Mouse (Mus musculus): ENCODE results near the gene Myo1h. TPM values are rescaled to one million over a fixed set of nuclear protein-coding genes. Genes with fewer than 3 reads are reported as not detected.

Myo1h gene
- polyA plus RNA-seq, 1 experiment from 2014 or later: 0.40 TPM

DNA sequence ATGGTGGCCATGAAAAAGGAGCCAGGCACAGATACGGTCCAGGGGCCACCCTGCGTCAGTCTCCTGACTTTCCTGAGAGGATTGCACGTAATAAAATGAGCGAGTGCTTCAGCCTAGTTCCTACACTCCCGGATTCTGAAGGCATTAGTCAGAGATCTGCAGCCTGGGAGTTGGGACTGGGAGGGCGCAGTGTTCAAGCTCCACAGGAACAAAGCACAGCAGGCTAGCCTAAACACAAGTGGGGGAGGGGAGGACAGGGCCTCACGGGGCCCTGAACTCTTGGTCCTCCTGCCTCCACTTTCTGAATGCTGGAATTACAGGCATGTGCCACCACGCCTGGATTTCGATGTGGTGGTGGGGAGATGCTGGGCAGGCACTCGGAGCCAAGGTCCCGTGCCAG lies 83.6 kb downstream of the Myo1h start:
- in situ Hi-C loops (cut with MboI; ENCODE audit: low pct_unique_long_range_greater_than_20kb): no loop called here
- peak; percentile 93 for DNase-seq (ENCODE audit: low read depth, low spot score)
- POLR2A ChIA-PET: interaction anchor here (1.2 to 1.3 kb wide), 2 partner anchors 33 to 39 kb away, joined by 3 read pairs; no protein-coding TSS in a partner anchor
- CTCF ChIA-PET: interaction anchor here (1.2 to 1.5 kb wide), 2 partner anchors 9 to 11 kb away, joined by 3 to 5 read pairs; no protein-coding TSS in a partner anchor
- TF ChIP-seq CTCF (IDR thresholded peaks at IDR 0.05): no peak
- ATAC-seq: peak; percentile 48
- no peaks in the 10 kb centered on the region for H3K27me3 ChIP-seq

DNA sequence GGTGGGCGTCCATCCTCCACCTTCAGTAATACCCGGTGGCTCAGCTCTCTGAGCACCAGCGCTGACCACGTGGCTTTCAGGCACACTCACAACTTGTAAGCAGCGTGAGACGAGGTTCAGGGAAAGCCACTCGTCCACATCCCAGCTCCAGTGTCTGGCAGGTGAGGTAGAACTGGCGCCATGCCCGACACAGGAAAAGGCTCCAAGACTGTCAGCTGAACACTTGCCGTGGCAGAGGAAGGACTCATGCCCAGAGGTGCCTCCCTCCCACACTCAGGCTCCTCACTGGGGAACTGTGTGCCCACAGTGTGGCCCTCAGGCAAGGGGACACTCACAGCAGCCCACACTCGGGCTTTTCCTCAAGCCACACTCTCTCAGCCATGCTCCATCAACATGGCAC lies 84.2 kb downstream of the Myo1h start:
- DNase-seq (ENCODE audit: low read depth, low spot score) (peak; percentile 67), ATAC-seq (no peak)
- no peak for TF ChIP-seq CTCF (IDR thresholded peaks at IDR 0.05)
- H3K27me3 ChIP-seq: no peaks in the 10 kb centered on the region
- POLR2A ChIA-PET: interaction anchor here (1.2 to 2.7 kb wide), 2 partner anchors 12 to 39 kb away, joined by 3 to 7 read pairs; no protein-coding TSS in a partner anchor
- in situ Hi-C loops (cut with MboI; ENCODE audit: low pct_unique_long_range_greater_than_20kb): no loop called here
- CTCF ChIA-PET: interaction anchor here (1.5 to 1.9 kb wide), 2 partner anchors 8 to 10 kb away, joined by 5 read pairs; no protein-coding TSS in a partner anchor

DNA sequence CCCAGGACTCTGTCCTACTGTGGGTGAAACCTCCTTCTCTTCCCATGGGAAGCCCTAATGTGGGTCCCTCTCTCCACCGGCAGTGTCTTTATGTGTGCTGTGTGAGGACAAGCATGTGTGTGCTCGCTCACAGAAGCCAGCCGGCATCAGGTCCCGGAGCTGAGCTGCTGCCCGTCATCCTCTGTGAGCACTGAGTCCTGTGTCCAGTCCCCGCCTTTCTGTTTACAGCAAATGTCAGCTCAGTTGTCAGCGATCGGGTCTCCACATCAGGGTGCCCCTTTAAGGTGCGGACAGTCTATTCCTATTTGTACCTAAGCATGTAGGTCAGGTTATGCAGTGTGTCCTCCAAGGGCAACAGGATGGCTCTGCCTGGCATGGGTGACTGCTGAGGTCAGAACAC lies 84.6 kb downstream of the Myo1h start:
- CTCF ChIA-PET: interaction anchor here (1.5 to 1.9 kb wide), 2 partner anchors 8 to 9 kb away, joined by 5 read pairs; no protein-coding TSS in a partner anchor
- POLR2A ChIA-PET: interaction anchor here (2.7 kb wide), 1 partner anchor 11 kb away, joined by 7 read pairs; no protein-coding TSS in a partner anchor

DNA sequence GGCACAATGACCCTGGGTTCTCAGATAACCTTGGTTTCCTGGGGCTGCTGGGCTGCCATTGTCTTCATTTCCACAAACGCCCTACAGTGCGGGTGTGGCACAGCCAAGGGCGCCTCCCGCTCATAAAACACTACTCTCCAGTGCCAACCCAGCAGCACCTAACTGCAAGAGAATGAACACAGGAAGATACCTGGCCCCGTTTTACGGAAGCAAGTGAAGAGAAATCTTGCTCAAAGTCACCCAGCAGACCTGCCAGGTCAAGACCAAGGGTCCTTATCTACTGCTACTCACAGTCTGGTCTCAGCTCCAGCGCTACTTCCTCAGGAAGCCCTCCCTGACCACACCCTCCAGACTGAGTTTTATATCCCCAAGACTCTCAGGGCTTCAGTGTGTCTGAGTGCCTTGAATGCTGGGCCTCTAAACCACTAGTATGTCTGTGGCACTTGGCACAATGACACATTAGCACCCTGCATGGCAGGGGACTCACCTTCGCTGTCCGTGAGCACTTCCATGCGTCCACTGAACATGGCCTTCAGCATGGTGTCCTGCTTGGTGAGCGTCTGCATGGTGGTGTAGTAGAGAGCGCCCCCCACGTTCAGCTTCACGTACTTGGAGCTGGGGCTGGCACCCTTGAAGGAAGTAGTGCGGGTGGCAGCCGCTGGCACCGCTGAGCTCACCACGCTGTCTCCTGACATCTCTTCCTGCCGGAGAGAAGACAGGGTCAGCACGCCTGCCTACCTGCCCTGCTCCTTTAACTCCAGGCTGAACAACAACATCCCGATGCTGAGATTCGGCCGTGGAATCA lies 85.6 kb downstream of the Myo1h start:
- TF ChIP-seq CTCF (IDR thresholded peaks at IDR 0.05): no peak
- ATAC-seq (no peak), DNase-seq (ENCODE audit: low read depth, low spot score) (no peak)
- POLR2A ChIA-PET: interaction anchor here (2.7 kb wide), 1 partner anchor 10 kb away, joined by 7 read pairs; no protein-coding TSS in a partner anchor
- CTCF ChIA-PET: interaction anchor here (1.9 kb wide), 1 partner anchor 8 kb away, joined by 5 read pairs; no protein-coding TSS in a partner anchor
- no peaks in the 10 kb centered on the region for H3K27me3 ChIP-seq
- in situ Hi-C loops (cut with MboI; ENCODE audit: low pct_unique_long_range_greater_than_20kb): no loop called here

More for the DNA sequence above, 84.6 kb downstream of the Myo1h start:
- in situ Hi-C loops (cut with MboI; ENCODE audit: low pct_unique_long_range_greater_than_20kb): no loop called here
- no peaks in the 10 kb centered on the region for H3K27me3 ChIP-seq
- no peak for ATAC-seq
- no peak for DNase-seq (ENCODE audit: low read depth, low spot score)
- TF ChIP-seq CTCF (IDR thresholded peaks at IDR 0.05): no peak

DNA sequence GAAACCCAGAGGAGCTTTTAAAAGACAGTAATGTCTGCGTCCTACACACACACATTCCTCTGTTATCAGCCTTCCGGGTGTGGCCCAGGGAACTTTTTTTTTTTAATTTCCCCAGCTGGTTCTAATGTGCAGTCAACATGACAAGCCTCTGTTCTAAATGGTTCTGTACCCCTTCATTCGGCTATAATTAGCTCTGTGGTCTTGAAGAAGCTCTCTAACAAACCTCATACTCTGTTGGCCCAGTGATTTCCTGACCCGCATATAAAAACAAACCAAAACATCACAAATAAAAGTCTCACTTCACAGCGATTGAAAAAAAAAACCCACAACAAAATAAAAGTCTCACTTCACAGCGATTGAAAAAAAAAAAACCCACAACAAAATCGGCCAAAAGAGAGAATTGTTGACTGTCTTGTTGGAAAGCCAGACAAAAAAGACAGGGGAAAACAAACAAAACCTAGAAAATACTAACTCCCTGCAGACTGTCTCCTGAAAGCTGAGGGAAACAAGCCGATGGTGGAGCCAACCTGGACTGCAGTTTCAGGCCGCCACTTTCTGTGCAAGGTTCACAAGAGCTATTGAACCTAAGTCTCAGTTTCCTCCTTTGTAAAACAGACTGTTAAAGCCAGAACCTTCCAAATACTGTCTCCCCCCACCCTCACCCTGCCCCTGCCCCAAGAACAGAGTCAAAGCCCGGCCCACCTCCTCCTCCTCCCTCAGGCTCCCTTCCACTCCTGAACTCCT lies 89.4 kb downstream of the Myo1h start:
- CTCF ChIA-PET: interaction anchor here (1.1 to 2.1 kb wide), 4 partner anchors 8 to 32 kb away, joined by 3 to 5 read pairs (median 3); no protein-coding TSS in a partner anchor
- TF ChIP-seq CTCF (IDR thresholded peaks at IDR 0.05): no peak
- no peak for DNase-seq (ENCODE audit: low read depth, low spot score)
- ATAC-seq: no peak
- no peaks in the 10 kb centered on the region for H3K27me3 ChIP-seq
- POLR2A ChIA-PET: interaction anchor here (0.6 to 1.9 kb wide), 9 partner anchors 11 to 1422 kb away, joined by 3 to 9 read pairs (median 3); no protein-coding TSS in a partner anchor
- in situ Hi-C loops (cut with MboI; ENCODE audit: low pct_unique_long_range_greater_than_20kb): no loop called here

DNA sequence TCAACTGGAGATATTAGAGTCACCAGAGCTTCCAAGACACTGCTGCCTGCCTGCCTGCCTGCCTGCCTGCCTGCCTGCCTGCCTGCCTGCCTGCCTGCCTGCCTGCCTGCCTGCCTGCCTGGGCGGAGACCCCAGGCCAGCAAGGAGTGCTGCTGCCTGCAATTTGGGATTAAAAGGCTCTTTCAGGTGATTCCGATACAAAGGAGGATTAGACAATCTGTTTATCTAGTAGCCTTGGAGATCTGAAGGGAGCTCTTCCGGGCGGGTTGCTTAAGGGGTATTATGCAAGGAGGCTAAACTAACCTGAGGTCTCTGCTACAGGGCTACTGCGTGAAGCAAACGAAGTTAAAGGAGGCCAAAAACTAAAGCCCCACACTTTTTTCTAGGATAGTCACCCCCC lies 90.0 kb downstream of the Myo1h start:
- no peak for TF ChIP-seq CTCF (IDR thresholded peaks at IDR 0.05)
- ChIA-PET POLR2A (interaction anchor here (0.6 to 1.9 kb wide), 5 partner anchors 11 to 178 kb away, joined by 3 to 9 read pairs (median 3); no protein-coding TSS in a partner anchor), CTCF (interaction anchor here (0.9 to 2.1 kb wide), 5 partner anchors 9 to 31 kb away, joined by 3 to 5 read pairs (median 3); no protein-coding TSS in a partner anchor)
- no peak for DNase-seq (ENCODE audit: low read depth, low spot score)
- no peaks in the 10 kb centered on the region for H3K27me3 ChIP-seq
- no peak for ATAC-seq
- in situ Hi-C loops (cut with MboI; ENCODE audit: low pct_unique_long_range_greater_than_20kb): no loop called here

DNA sequence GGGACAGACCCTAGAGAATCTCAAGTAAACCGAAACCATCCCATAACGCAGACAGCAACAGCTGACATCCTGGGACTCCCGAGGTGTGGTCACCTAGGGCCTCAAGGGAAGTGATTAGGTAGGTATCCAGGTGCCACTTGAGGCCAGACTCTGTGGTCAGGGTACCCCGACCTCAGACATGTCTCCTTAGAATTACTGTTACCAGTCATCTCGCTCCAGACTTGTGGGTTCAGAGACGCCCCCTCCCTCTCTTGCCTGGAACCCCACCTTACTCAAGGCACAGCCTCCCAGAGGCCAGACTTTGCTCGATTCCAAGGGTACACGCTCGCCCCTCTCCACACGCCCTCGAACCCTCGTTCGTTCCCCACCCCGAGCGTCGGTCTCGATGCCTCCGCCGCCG lies 90.8 kb downstream of the Myo1h start:
- TF ChIP-seq CTCF (IDR thresholded peaks at IDR 0.05): no peak
- ATAC-seq: peak; percentile 5

DNA sequence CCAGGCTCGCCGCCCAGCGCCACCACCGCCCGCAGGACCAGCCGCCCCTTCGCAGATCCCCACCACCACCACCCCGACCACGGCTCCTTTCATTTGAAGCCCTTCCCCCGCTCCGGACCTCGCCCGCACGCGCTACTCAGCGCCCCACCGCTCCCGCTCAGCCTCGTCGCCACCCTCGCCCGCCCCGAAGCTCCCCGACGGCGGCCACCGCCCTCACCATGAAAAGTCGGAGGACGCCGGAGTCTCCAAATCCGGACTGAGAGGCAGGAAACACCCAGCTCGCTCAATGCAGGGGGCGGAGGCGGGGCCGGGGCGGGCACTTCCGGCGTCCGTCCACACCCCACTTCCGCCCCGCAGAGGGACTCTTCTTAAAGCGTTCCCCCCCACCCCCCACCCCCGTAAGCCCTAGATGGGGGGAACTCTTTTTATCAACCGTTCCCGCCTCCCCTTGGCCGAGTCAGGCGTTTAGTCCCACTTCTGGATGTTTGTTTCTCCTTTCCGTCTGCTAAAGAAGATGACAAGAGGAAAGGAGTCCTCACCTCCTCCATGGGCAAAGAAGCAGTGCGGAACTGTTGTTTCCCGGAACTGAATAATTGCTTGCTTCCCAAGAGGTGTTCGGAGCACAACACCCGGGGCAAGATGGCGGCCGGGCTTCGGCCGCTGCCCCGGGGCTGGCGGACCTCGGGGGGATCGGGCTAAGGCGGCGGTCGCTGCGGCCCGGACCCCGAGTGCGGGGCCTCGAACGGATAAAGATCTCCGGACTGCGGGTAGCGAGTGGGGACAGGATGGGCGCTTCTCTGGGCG lies 91.4 kb downstream of the Myo1h start, which contains the start of the genes Kctd10 and Ube3b:
Gene Kctd10, minus strand, starts transcription at position 300 of the 804 bp plus-strand sequence.
Gene Ube3b, plus strand, starts transcription at position 399 of the 804 bp plus-strand sequence.
- in situ Hi-C loops (cut with MboI; ENCODE audit: low pct_unique_long_range_greater_than_20kb): no loop called here
- no peaks in the 10 kb centered on the region for H3K27me3 ChIP-seq
- DNase-seq (ENCODE audit: low read depth, low spot score) (peak; percentile 86), ATAC-seq (peak; percentile 78)
- CTCF ChIA-PET: interaction anchor here (1.5 to 2.1 kb wide), 3 partner anchors 8 to 22 kb away, joined by 5 read pairs; no protein-coding TSS in a partner anchor
- POLR2A ChIA-PET: interaction anchor here (1.1 to 1.3 kb wide), 3 partner anchors 10 to 27 kb away, joined by 4 to 7 read pairs (median 5); no protein-coding TSS in a partner anchor
- TF ChIP-seq CTCF (IDR thresholded peaks at IDR 0.05): no peak

More for the DNA sequence above, 90.8 kb downstream of the Myo1h start:
- in situ Hi-C loops (cut with MboI; ENCODE audit: low pct_unique_long_range_greater_than_20kb): no loop called here
- DNase-seq (ENCODE audit: low read depth, low spot score): no peak
- CTCF ChIA-PET: interaction anchor here (0.9 to 2.1 kb wide), 4 partner anchors 9 to 28 kb away, joined by 3 to 5 read pairs (median 4); no protein-coding TSS in a partner anchor
- no peaks in the 10 kb centered on the region for H3K27me3 ChIP-seq
- POLR2A ChIA-PET: interaction anchor here (1.0 to 1.9 kb wide), 4 partner anchors 10 to 27 kb away, joined by 3 to 9 read pairs (median 6); no protein-coding TSS in a partner anchor

DNA sequence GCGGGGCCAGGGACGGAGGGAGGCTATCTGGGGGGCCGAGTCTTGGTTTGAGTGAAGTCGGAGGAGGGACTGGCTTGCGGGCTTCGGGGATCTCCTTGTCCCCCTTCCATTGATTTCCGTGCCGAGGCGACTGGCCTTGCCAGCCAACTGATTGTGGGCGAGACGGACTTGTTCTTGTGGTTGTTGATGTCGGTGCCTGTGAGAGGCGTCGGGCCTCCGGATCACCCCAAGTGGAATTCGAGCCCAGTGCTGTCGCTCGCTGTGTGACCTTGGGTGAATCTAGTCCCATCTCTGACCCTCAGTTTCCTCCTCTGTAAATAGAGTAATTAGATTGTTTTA lies 92.0 kb downstream of the Myo1h start:
- ChIA-PET POLR2A (interaction anchor here (0.9 to 1.3 kb wide), 3 partner anchors 11 to 26 kb away, joined by 4 to 5 read pairs (median 4); no protein-coding TSS in a partner anchor), CTCF (interaction anchor here (1.2 to 1.8 kb wide), 4 partner anchors 8 to 27 kb away, joined by 3 to 5 read pairs (median 4); no protein-coding TSS in a partner anchor)
- no peaks in the 10 kb centered on the region for H3K27me3 ChIP-seq
- ATAC-seq: no peak
- TF ChIP-seq CTCF (IDR thresholded peaks at IDR 0.05): no peak
- no peak for DNase-seq (ENCODE audit: low read depth, low spot score)
- in situ Hi-C loops (cut with MboI; ENCODE audit: low pct_unique_long_range_greater_than_20kb): no loop called here
